Comparison of ENCODE assay signal across 39 mouse cellular contexts in the genomic region with DNA sequence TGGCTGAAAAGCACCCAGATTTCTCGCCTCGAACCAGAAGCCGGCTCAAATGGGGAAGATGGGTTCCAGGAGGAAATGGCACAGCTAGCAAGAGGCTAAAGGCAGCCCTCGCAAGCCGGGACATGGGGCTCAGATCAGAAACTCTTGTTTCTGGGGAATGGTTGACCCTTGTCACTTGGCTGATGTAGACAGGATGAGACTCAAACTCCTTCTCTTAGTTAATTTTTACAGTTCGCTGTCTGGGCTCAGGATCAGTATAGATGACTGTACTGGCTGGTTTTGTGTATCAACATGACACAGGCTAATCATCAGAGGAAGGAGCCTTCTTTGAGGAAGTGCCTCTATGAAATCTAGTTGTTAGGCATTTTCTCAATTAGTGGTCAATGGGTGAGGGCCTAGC. TPM values are rescaled to one million over a fixed set of nuclear protein-coding genes. Genes with fewer than 3 reads are reported as not detected.
"Had no signal": no experiment of that assay in that cellular context is flagged by ENCODE, and none has a peak within 500 bp of the region (broad histone marks: within the 10 kb centered on the region; RNA-seq: fewer than 3 reads in every experiment).

No protein-coding gene starts in this region.

- H3K27me3 ChIP-seq: limb, embryonic 12.5 days; limb, embryonic 13.5 days; limb, embryonic 15.5 days; liver, embryonic 12.5 days; liver, embryonic 13.5 days; liver, embryonic 15.5 days; lung, embryonic 15.5 days; midbrain, embryonic 12.5 days; midbrain, embryonic 13.5 days; midbrain, embryonic 15.5 days; neural tube, embryonic 12.5 days had no signal

- H3K9ac ChIP-seq: limb, embryonic 12.5 days; limb, embryonic 13.5 days; limb, embryonic 15.5 days; liver, embryonic 12.5 days; liver, embryonic 13.5 days; liver, embryonic 14.5 days; liver, embryonic 15.5 days; liver, postnatal 0 days; lung, embryonic 14.5 days; lung, embryonic 15.5 days; midbrain, embryonic 12.5 days; midbrain, embryonic 13.5 days; midbrain, embryonic 15.5 days; neural tube, embryonic 12.5 days had no signal

- DNase-seq: left cerebral cortex, postnatal 4 days; liver; liver, embryonic 13.5 days; liver, postnatal 0 days; lung, adult 18-20 months; lung, adult 2 months; lung, embryonic 14.5 days; lung, postnatal 10 days; lung, postnatal 14 days; lung, postnatal 36 days; lung, postnatal 4 days; midbrain, embryonic 14.5 days had no signal

- H3K9me3 ChIP-seq: limb, embryonic 10.5 days; limb, embryonic 12.5 days; limb, embryonic 13.5 days; limb, embryonic 15.5 days; liver, embryonic 12.5 days; liver, embryonic 13.5 days; liver, embryonic 15.5 days; lung, embryonic 15.5 days; midbrain, embryonic 10.5 days; midbrain, embryonic 12.5 days; midbrain, embryonic 13.5 days; midbrain, embryonic 15.5 days; neural tube, embryonic 12.5 days had no signal

- ATAC-seq: liver, embryonic 12.5 days; liver, postnatal 0 days; lung, postnatal 0 days; midbrain, embryonic 13.5 days; midbrain, embryonic 15.5 days; midbrain, embryonic 16.5 days had no signal

- H3K36me3 ChIP-seq: limb, embryonic 10.5 days; limb, embryonic 12.5 days; limb, embryonic 13.5 days; limb, embryonic 15.5 days; liver, embryonic 12.5 days; liver, embryonic 13.5 days; liver, embryonic 15.5 days; lung, embryonic 15.5 days; midbrain, embryonic 10.5 days; midbrain, embryonic 12.5 days; midbrain, embryonic 13.5 days; midbrain, embryonic 15.5 days; neural tube, embryonic 12.5 days had no signal

- H3K27ac ChIP-seq: limb, embryonic 10.5 days; limb, embryonic 12.5 days; limb, embryonic 13.5 days; limb, embryonic 15.5 days; liver, embryonic 12.5 days; liver, embryonic 13.5 days; liver, embryonic 14.5 days; liver, embryonic 15.5 days; lung, embryonic 15.5 days; macrophage; midbrain, embryonic 10.5 days; midbrain, embryonic 12.5 days; midbrain, embryonic 13.5 days; midbrain, embryonic 15.5 days; neural tube, embryonic 12.5 days had no signal

- H3K4me1 ChIP-seq: liver, embryonic 12.5 days; liver, embryonic 13.5 days; liver, embryonic 15.5 days; lung, embryonic 15.5 days; megakaryocyte, embryonic 14.5 days; midbrain, embryonic 12.5 days; midbrain, embryonic 13.5 days had no signal

- H3K4me3 ChIP-seq: limb, embryonic 10.5 days; limb, embryonic 12.5 days; limb, embryonic 13.5 days; limb, embryonic 15.5 days; liver, embryonic 12.5 days; liver, embryonic 13.5 days; liver, embryonic 15.5 days; lung, embryonic 15.5 days; megakaryocyte, embryonic 14.5 days; midbrain, embryonic 10.5 days; midbrain, embryonic 12.5 days; midbrain, embryonic 13.5 days; midbrain, embryonic 15.5 days; myocyte; neural tube, embryonic 12.5 days had no signal

- H3K4me2 ChIP-seq: limb, embryonic 12.5 days; limb, embryonic 13.5 days; limb, embryonic 15.5 days; liver, embryonic 11.5 days; liver, embryonic 12.5 days; liver, embryonic 13.5 days; liver, embryonic 15.5 days; lung, embryonic 14.5 days; lung, embryonic 15.5 days; midbrain, embryonic 11.5 days; midbrain, embryonic 12.5 days; midbrain, embryonic 13.5 days; midbrain, embryonic 15.5 days; neural tube, embryonic 12.5 days had no signal

RNA-seq across cellular contexts. Expression of gene 4930522H14Rik, which starts 33.6 kb away (rescaled TPM):
- polyA plus RNA-seq: limb, embryonic 10.5 days; limb, embryonic 11.5 days; limb, embryonic 12.5 days; limb, embryonic 13.5 days; limb, embryonic 14.5 days; limb, embryonic 15.5 days; liver, adult 2 months; liver, embryonic 11.5 days; liver, embryonic 12.5 days; liver, embryonic 13.5 days; liver, embryonic 14.5 days; liver, embryonic 15.5 days; liver, embryonic 16.5 days; liver, postnatal 0 days; lung, adult 2 months; lung, embryonic 14.5 days; lung, embryonic 15.5 days; lung, embryonic 16.5 days; lung, postnatal 0 days; macrophage; midbrain, embryonic 10.5 days; midbrain, embryonic 11.5 days; midbrain, embryonic 12.5 days; midbrain, embryonic 13.5 days; midbrain, embryonic 14.5 days; midbrain, embryonic 15.5 days; midbrain, embryonic 16.5 days; midbrain, postnatal 0 days; myocyte; neural tube, embryonic 11.5 days; neural tube, embryonic 12.5 days had no signal
